Mouse (Mus musculus) hematopoietic stem cell, adult 5-6 weeks (primary cell): Measurements from ENCODE around the gene Gimap7. TPM values are rescaled to one million over a fixed set of nuclear protein-coding genes. Genes with fewer than 3 reads are reported as not detected.

ENCODE experiments used
- ATAC-seq, 2 experiments: fragments of 125-278 bp in 1 of 2; replicated peaks in 1 of 2; 2 replicates each; pipeline ENCODE4 v1.8.0; 2016 to 2017; ENCODE audit warnings: inconsistent platforms in 2 of 2, mild to moderate bottlenecking in 2 of 2, moderate number of reproducible peaks in 2 of 2, low read depth in 1 of 2, moderate TSS enrichment in 1 of 2; ENCODE audit not compliant: low FRiP score in 2 of 2, poor library complexity in 2 of 2, severe bottlenecking in 2 of 2, insufficient read depth in 1 of 2, low TSS enrichment in 1 of 2
- total RNA-seq: library from RNA; stranded (forward); fragments of 172-1452, 232-1000 nt; gene quantifications from 2 replicates; pipeline ENCODE4 v1.2.3, GENCODE M21; 2017

Gimap7 gene
- total RNA-seq, 1 experiment from 2014 or later: 11.0 TPM

DNA sequence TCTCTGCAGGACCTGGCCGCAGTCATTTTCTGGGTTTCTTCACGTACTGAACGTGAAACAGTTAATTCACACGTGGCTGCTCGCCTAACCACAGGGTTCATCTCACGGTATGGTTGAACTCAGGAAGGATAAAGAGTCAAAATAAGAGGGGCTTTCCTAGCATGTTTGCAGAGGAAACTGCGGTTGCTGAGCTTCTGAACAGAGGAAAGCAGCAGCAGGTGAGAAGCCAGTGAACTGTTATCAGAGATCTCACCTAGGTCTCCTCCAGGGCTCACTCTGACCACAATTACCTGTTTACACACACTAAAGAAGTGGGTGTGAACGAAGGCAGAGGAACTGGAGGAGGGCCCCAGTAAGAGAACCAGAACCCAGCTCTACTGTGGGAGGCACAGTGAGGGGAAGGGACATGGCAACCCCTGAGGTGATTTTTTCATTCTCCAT, 14.5 kb downstream of the Gimap7 start:
- peak; percentile 80 for ATAC-seq

DNA sequence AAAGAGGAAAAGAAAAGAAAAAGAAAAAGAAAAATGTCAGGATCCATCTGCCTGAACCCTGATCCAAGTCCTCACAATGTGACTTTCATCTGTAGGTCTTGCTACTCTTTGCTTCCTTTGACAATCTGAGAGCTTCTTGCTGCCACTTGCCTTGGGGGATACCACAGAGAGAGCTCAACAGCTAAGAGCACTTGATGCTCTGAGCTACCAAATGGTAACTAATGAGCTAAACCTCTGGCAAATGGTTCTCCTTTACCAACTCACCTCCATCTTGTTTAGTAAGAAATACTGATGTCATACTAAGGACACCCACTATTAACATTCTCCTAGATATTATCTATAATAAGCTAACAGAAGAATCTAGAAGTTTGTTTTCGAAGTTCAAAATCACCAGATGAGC, 15.2 kb downstream of the Gimap7 start:
- ATAC-seq: no peak

DNA sequence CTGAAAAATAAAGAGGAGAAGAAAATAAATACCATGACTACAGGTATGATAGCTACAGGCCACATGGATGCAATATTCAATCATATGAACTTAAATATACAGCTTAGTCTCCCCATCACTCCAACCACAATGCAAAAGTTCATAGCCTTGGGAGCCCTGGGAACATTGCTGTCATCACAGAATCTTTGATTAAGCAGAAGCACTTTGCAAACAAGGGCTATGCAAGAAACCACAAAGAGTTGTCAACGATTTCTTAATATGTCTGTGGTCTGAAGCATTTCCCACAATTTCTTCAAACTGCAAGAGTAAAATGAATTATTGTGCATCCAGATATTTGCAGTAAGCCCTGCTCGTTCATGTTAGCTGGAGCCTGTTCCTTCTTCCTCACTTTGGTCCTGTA, 18.6 kb downstream of the Gimap7 start:
- peak in 1 of 2 experiments; percentile 4; a peak in 1 of 4 replicates for ATAC-seq

DNA sequence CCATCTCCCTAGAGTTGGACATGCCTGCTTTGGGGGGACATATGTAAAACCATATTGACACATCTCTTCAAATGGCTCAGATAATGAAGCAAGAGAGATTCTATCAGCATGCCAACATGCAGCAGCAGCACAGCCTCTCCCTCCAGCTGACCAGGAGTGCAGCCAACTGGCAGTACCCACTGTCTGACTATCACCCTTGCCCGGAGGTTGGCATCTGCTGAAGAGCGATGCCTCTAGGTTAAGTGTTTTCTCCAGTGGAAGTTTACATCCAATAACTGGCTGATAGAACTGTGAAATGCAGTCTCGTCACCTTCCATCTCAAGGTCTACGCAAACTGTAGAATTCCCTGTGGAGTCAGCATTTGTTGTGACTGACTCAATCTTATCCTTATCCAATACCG, 19.3 kb downstream of the Gimap7 start:
- ATAC-seq: no peak

DNA sequence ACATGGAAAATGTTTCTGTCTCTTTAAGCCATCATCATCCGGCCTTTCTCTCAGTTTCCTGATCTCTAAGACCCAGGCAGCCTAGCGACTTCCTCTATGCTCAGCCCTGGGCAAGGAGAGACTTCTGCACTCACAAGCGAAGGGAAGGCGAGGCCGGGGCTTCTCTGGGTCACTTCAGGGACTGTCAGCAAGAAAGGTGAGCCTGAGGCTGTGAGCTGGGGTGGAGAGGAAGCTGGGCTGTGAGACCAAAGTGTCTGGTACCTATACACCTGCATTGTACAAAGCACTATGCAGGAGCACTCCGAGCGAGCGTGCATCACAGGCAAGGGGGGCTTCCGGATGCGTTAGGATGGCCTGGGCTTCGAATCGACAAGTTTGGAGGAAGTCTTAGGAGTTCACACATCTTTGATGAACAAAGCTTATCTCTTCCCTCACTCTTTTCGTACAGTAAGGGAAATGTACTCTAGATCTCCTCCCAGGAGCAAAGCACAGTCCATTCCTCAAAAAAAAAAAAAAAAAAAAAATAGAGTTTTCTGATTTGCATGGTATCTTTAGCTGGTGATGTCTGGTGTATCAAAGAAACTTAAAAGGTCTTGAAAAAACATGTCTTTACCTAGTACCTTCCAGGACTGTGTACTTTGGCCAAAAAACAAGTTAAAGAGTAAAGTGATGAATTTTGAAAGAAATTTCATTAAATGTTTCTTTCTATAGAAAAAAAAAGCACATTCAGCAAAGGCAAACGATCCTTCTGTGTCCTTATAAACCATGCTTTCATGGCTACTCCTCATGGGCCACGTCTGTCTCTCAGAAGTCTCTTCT, 20.7 kb downstream of the Gimap7 start, which contains the start of gene Gimap1:
TSS of gene Gimap1 (plus strand) at position 94 of the 819 bp plus-strand sequence.
- ATAC-seq: peak; percentile 80 to 84

DNA sequence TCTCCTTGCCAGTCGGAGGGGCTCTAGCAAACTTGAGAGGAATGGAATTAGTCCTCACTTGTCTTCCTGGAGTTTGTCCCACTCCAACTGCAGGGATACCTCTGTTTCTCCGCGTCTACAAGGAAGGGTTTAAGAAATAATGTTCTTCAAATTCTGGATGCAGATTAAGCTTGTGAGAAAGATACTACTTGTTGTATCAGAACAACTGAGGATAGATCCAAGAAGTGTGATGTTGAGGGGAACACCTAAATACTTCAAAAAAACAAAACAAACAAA, 21.3 kb downstream of the Gimap7 start:
- no peak for ATAC-seq

DNA sequence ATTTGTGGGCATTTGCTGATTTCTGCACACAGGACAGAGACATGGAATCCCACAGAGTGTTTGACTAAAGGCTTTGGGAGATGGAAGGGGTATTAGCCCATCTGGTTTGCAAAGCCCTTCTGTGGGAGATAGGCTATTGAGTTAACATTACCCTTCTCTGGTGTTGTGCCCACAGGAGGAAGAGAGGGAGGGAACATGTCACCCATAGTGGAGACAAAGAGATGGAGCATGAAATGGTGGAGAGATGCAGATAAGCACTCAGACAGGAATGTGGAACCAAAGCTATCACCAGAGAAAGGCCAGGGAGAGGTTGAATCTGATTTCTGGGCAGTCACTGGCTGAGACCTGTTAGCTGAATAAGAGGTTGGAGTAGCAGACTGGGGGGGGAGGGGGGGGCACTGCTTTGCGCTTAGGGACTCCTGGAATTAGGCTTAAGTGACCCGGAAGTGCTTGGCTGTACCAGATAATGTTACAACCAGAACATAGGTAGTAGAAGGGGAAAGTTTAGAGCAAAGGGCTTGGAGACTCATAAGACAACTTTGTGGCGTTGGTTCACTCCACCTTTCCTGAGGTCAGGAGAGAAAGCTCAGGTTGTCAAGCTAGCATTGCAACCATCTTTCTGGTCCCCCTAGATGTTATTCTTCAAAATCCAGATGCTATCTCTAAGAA, 22.2 kb downstream of the Gimap7 start:
- no peak for ATAC-seq

DNA sequence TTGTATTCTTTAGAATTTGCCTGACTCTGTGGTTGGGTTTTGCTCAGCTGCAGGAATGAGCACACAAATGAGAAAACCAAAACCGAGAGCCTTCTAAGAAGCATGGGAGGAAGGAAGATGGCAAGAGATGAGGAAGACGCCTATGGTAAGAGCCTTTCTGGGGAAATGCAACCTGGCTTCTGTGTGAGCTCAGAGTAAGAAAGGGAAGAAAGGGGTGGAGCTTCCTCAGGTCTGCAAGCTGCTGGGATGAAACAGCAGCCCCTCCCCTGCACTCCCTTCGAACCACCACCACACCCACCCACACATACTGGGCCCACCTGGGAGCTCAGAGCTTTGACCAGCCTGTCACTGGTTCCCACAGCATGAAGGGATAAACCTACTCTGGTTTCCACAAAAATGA, 22.9 kb downstream of the Gimap7 start:
- no peak for ATAC-seq

DNA sequence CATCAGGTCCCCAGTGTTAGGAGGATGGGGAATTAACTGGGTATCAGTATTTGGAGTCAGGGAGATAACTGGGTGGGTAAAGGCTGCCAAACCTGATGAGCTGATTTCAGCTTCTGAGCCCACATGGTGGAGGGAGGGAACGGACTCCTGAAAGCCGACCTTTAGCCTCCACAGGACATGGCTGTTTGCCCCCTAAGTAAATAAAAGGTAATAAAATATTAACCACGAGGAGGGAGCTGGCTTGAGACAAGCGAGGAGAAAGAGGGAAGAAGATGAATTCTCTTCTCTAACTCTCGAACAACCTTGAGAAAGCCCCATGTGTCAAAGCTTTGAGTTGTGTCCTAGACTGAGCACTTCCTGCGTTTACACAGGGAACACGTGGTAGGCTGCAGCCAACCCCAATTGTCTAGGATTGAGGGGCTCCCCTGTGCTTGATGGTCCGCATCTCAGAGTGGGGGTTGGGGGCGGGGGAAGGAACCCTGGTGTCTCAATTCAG, 23.3 kb downstream of the Gimap7 start:
- no peak for ATAC-seq

DNA sequence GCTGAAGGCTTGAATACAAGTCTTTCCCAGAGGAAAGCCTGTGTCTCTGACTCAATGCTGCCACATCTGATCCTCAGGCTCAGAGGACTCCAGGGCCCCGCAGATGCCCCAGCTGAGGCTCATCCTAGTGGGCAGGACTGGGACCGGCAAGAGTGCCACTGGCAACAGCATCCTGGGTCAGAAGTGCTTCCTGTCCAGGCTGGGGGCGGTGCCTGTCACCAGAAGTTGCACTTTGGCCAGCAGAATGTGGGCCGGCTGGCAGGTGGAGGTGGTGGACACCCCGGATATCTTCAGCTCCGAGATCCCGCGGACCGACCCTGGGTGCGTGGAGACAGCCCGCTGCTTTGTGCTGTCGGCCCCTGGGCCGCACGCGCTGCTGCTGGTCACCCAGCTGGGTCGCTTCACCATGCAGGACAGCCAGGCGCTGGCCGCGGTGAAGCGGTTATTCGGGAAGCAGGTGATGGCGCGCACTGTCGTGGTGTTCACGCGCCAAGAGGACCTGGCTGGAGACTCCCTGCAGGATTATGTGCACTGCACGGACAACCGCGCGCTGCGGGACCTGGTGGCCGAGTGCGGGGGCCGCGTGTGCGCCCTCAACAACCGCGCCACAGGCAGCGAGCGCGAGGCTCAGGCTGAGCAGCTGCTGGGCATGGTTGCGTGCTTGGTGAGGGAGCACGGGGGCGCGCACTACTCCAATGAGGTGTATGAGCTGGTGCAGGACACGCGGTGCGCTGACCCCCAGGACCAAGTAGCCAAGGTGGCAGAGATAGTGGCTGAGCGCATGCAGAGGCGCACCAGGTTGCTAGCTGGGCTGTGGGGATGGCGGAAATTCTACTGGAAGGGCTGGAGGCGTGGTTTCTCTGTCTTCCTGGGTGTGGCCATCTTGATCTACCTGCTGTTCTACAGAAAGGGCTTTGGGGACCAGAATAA, 24.3 kb downstream of the Gimap7 start:
- ATAC-seq: no peak

DNA sequence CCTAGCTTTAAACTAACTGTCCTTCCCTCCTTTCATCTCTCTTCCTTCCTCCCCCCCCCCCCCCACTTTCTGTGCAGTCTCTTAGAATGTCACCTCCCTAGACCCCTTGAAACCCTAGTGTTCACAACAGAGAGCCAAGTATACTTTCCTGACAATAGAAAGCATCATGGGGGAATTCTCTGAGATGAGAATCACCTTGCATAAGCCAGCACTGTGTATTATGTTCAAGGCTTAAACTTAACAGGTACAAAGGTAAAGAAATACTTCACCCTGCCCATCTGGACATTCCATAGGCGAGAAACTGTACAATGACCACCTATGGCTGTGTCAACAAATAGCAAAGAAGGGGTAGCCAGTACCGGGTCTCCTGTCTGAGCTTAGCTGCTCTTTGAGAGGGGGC, 27.1 kb downstream of the Gimap7 start:
- no peak for ATAC-seq

DNA sequence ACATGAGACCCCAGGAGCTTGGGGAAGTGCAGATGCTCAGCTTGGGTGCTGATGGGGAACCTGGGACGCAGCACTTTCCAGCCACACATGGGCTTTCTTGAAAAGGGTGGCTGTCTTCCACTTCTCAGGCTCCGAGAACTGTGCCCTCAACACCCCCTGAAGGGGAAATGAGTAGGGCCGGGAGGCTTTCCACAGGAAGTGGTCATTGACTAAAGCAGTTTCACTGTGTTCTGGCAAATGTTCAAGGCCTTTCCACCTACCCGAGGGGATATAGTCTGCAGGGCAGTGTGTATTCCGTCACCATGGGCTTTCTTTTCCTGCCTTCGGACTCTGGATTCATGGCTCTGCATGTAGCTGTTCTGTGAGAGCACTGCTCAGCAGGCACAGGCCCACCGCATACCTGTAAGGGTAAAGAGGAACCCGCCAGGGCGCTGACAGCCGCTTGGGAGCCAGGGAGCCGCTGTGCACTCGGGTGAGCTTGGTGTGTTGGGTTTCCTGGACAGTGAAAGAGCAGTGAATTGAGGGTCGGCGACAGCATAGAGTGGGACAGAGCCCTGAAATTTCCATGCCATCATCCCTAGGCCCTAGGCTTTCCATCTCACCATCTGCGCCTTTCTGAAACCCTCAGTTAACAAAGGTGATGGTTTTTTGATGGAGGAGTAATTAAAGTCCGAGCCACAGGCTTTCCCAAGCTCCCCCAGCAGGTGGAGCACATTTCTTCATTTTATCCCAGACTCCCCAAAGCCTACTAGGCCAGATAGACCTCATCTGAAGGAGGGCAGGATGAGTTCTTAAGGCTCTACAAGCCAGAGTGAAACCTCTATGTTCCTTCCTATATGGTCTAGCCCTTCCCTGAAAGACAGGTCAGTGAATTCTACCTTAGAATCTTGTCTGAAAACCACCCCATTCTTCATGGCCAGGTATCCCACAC, 27.8 kb downstream of the Gimap7 start, which contains the start of gene Gimap5:
TSS of gene Gimap5 (plus strand) at position 239 of the 931 bp plus-strand sequence.
- peak; percentile 80 to 85 for ATAC-seq

DNA sequence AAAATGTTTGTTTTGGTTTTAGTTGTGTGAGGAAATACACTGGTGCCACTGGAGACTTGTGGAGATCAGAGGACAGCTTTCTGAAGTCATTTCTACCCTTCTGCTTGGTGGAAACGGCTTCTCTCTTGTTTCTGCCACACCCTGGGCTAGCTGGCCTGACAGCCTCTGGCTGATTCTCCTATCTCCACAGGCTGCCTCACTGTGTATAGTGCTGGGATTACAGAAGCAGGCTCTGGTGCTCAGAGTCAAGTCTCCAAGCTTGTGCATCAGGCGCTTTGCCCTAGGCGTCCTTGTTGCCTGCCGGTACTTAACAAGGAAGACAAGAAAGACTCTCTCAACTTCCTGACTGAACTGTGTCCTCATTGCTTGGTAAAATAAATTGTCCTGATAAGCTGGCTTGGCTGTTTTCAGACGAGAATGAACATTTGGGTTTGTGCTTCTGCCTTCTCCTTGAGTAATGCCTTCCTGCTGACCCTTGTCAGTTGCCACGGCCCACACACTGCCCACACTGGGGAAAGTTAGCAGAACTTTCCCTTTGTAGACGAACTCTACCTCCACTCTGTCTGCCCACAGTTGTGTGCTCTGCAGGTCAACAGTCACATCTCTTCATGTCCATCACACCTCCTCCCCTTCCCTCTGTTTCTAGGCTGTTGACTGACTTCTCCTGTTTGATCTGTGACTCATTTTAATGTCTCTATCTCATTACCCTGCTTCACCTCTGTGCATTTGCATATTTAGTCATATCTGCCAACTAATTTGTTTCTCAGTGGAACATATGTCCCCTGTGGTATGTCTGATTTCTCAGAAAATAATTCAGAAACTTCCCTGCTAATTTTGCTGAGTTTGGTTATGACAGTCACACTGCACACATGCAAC, 28.9 kb downstream of the Gimap7 start:
- ATAC-seq: no peak

DNA sequence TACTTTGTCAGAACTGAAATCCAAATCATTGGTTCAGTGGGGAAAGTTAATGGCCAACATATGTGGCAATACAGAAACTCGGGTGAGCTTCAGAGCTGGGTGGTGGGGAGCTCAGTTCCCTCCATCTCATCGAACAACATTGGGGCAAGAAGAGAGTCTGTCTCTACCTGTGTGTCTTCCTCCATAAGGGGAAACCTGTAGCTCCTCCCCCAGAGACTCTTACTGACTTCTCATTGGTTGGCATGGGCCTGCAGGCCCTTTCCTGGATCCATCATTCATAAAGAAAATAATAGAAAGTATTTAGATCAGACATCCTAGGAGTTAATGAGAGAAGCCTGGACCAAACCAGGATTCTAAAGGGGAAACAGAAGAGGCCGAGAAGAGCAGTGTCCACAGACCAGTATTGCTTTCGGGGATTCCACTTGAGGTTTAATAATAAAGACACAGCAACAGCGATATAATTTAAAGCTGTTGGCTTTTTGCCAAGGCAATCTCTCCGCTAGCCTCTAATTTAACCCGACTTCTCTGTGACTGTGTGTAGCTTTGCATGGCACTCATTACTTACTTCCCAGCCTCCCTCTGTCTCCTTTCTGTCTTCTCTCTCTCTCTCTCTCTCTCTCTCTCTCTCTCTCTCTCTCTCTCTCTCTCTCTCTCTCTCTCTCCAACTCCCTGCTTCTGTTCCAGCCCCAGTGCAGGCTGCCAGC, 45.3 kb downstream of the Gimap7 start:
- no peak for ATAC-seq

DNA sequence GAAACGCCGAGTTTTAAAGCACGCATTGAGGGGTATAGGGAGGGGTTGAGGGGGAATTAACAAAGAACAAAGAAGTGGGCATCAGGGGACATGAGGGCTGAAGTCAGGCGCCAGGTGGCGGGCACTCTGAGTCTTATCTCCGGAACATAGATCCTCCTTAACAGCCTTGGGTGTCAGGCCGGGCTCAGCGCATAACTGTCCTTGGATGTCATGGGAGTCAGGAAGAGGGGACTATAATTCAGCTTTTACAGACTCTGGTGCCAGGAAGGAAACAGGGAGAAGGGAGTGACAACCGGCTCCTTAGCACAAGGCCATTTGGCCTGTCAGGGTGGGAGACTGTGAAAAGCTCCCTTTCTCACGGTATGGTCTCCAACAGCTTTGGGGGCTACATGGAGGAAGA, 46.1 kb downstream of the Gimap7 start:
- no peak for ATAC-seq
